Mouse (Mus musculus) neural tube, embryonic 14.5 days (tissue): ENCODE measurements around the gene Brinp2. TPM values are rescaled to one million over a fixed set of nuclear protein-coding genes. Genes with fewer than 3 reads are reported as not detected.

Source experiments
- ATAC-seq: fragments of 200-750 bp; cut with Nextera tagmentation; 2 replicates; pipeline ENCODE4 v1.8.0; 2017; ENCODE audit warnings: low read depth, mild to moderate bottlenecking, moderate TSS enrichment, moderate library complexity
- H3K27ac ChIP-seq: fragments of 300-500 bp; sonication (generic); 2 replicates; pipeline ENCODE4 v1.5.1; 2014; ENCODE audit warnings: low read depth, mild to moderate bottlenecking, control low read depth, low read length, moderate library complexity, mixed read lengths
- H3K27me3 ChIP-seq: fragments of 300-500 bp; sonication (generic); 2 replicates; pipeline ENCODE4 v1.6.1; 2014; ENCODE audit warnings: low read length; ENCODE audit not compliant: control insufficient read depth, insufficient read depth
- H3K36me3 ChIP-seq: fragments of 300-500 bp; sonication (generic); 2 replicates; pipeline ENCODE4 v1.6.1; 2014; ENCODE audit warnings: low read length, mixed read lengths; ENCODE audit not compliant: control insufficient read depth, insufficient read depth
- H3K4me1 ChIP-seq: fragments of 300-500 bp; sonication (generic); 2 replicates; pipeline ENCODE4 v1.6.1; 2014; ENCODE audit warnings: low read length; ENCODE audit not compliant: control insufficient read depth, insufficient read depth
- H3K4me2 ChIP-seq: fragments of 300-500 bp; sonication (generic); 2 replicates; pipeline ENCODE4 v1.6.1; 2014; ENCODE audit warnings: mild to moderate bottlenecking, low read depth, low read length, control low read depth
- H3K4me3 ChIP-seq: fragments of 300-500 bp; sonication (generic); 2 replicates; pipeline ENCODE4 v1.5.1; 2014; ENCODE audit warnings: low read depth, low read length, control low read depth, mixed read lengths
- H3K9ac ChIP-seq: fragments of 300-500 bp; sonication (generic); replicated peaks from 2 replicates; pipeline ENCODE4 v1.6.1; 2014; ENCODE audit warnings: low read depth, mild to moderate bottlenecking, control low read depth, low read length, mixed read lengths
- H3K9me3 ChIP-seq: fragments of 300-500 bp; sonication (generic); 2 replicates; pipeline ENCODE4 v1.6.1; 2016; ENCODE audit warnings: low read length; ENCODE audit not compliant: control insufficient read depth
- WGBS: fragments of 180-500 bp; shearing (Covaris S2); extraction: QIAGEN DNeasy Blood & Tissue Kit; methylation state at CpG from one replicate; pipeline ENCODE4 v1.1.7; 2014; 5-methylcytosine and 5-hydroxymethylcytosine counted together
- polyA plus RNA-seq: library from polyadenylated mRNA; unstranded; fragments of >200 nt; fragmentation: Nextera tagmentation; extraction: Ambion mirVana; gene quantifications from 2 replicates; pipeline ENCODE4 v1.2.1, GENCODE M21; 2014

Brinp2 gene
- polyA plus RNA-seq, 1 experiment from 2014 or later: 25.9 TPM

DNA sequence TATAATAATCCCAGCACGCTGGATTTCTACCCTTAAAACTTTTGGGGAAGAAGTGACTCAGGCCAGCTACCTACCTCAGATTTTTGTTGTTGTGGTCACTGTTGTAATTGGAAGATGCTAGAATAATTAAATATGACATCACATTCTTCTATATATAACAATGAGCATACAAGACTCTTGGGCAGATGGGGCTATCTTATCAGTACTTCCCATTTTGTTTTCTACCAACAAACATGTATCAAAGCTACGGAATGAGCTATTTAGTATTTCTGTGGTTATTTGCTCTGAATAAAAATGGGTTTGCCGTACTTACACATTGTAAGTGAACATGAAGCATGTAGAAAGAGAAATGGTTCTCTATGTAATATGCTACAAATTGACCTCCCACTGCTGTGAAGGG lies 112.1 kb downstream of the Brinp2 start:
- H3K27ac ChIP-seq: no peak overlapping the region
- 97% methylated on average over 3 of the region's 3 CpGs for WGBS
- H3K4me1 ChIP-seq: no peaks in the 10 kb centered on the region
- H3K4me3 ChIP-seq: no peak overlapping the region
- no peaks in the 10 kb centered on the region for H3K9me3 ChIP-seq
- H3K9ac ChIP-seq: no peak overlapping the region
- no peaks in the 10 kb centered on the region for H3K27me3 ChIP-seq
- no peak overlapping the region for H3K4me2 ChIP-seq
- no peak for ATAC-seq
- H3K36me3 ChIP-seq: peaks cover 3% of the 10 kb centered on the region; the same call in 1 of the 2 replicates

DNA sequence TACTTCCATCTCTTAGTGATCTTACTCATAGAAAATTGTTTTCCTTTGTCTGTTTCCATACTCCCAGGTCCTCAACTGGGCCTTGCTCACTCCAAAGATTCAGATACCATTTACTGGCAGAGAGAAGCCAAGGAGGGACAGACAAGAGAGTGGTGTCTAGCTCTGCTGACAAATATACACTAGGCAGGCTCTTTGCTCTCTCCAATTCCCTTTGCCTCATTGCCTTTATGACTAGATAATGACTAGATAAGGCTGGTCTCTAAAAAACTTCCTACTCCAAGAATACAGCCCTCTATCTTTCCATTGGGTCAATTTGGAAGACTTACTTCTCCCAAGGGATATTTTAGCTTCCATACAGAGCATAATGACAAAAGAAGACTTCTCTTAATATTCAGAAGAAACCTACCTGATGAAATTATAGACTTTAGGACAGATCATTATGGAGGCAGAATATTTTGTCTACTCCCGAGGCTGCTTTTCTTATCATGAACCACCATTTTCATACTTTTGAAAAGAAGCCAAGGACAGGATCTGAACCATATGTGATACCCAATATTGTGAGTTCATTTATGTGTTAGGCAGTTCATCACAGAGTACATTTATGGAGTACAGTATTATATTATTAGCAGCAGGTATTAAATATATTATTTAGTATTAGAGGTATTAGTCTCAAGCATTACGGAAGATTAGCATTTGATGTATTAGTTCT lies 114.1 kb downstream of the Brinp2 start:
- Histone ChIP-seq H3K9ac (no peak overlapping the region), H3K27ac (no peak overlapping the region), H3K36me3 (no peaks in the 10 kb centered on the region), H3K9me3 (no peaks in the 10 kb centered on the region), H3K4me2 (no peak overlapping the region), H3K27me3 (no peaks in the 10 kb centered on the region), H3K4me3 (no peak overlapping the region), H3K4me1 (no peaks in the 10 kb centered on the region)
- WGBS: 91% methylated on average over 2 of the region's 2 CpGs
- ATAC-seq: no peak

DNA sequence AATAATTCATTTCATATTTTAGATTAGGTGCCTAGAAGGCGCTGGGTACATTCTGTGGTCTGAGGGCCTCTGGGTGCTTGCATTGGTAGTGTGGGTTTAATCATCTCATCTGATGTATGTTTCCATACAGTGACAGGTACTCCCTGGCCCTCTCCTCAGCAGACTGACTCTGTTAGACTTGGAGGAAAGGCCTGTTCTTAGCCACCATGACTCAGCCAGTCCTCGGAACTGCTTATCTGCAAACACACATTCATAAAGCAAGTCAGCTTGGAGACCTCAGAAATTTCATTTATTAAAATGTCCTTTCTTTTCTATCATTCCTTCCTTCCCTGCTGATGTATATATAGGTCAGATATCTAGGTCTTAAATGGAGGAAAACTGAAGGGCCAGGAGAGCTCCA lies 116.3 kb downstream of the Brinp2 start:
- no peak for ATAC-seq
- no peak overlapping the region for H3K4me3 ChIP-seq
- no peaks in the 10 kb centered on the region for H3K36me3 ChIP-seq
- no peak overlapping the region for H3K4me2 ChIP-seq
- no peak overlapping the region for H3K27ac ChIP-seq
- H3K9ac ChIP-seq: no peak overlapping the region
- H3K9me3 ChIP-seq: no peaks in the 10 kb centered on the region
- no peaks in the 10 kb centered on the region for H3K27me3 ChIP-seq
- H3K4me1 ChIP-seq: no peaks in the 10 kb centered on the region
- 91% methylated on average over 2 of the region's 2 CpGs for WGBS

DNA sequence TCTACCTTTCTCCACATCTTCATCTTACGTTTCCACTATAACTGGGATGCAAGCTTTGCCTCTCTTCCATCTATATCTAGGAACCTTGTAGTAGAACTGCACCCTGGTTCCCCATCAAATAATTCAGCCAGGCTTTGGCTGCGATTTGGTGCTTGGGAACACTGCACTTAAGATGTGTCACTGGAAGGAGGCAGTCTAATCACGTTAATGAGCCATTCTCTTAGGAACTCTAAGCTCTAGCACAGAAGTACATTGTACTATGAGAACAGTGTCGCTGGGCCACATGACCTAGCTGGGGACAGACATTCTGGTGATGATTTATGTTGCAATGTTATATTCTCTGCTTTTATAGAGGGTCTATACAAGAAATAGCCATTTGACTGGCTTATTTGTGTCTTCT lies 117.4 kb downstream of the Brinp2 start:
- WGBS: 46% methylated on average over 4 of the region's 4 CpGs
- no peak for ATAC-seq

DNA sequence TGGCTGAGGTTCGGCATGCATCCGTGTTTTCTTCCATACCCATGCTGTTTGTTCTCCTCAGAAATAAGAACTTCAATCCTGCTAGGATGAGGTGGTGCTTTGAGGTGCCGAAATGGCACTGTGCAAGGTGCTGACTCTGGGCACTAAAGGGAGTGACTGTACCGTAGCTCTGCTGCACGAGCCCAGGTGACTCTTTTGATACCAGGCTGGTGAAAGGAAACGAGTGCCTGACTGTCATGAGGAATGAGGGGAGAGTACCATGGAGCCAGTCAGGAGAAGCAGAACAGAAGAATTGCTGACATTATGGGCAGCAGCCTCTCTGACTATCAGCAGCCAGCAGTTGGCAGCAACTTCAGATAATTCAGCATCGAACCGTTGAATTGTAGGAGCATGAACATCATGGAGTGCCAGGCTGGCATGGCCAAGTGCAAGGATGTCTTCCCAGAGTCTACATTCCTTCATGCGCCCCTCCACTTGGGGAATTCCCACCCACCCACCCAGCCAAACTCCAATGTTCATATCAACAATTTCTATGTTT lies 127.4 kb downstream of the Brinp2 start:
- Histone ChIP-seq H3K36me3 (no peaks in the 10 kb centered on the region), H3K27ac (no peak overlapping the region), H3K9me3 (no peaks in the 10 kb centered on the region), H3K4me2 (no peak overlapping the region), H3K9ac (no peak overlapping the region), H3K4me1 (no peaks in the 10 kb centered on the region), H3K4me3 (no peak overlapping the region), H3K27me3 (no peaks in the 10 kb centered on the region)
- 91% methylated on average over 9 of the region's 9 CpGs for WGBS
- ATAC-seq: no peak

More for the DNA sequence above, 117.4 kb downstream of the Brinp2 start:
- Histone ChIP-seq H3K27me3 (no peaks in the 10 kb centered on the region), H3K4me3 (no peak overlapping the region), H3K4me2 (no peak overlapping the region), H3K4me1 (no peaks in the 10 kb centered on the region), H3K9ac (no peak overlapping the region), H3K27ac (no peak overlapping the region), H3K36me3 (no peaks in the 10 kb centered on the region), H3K9me3 (no peaks in the 10 kb centered on the region)

DNA sequence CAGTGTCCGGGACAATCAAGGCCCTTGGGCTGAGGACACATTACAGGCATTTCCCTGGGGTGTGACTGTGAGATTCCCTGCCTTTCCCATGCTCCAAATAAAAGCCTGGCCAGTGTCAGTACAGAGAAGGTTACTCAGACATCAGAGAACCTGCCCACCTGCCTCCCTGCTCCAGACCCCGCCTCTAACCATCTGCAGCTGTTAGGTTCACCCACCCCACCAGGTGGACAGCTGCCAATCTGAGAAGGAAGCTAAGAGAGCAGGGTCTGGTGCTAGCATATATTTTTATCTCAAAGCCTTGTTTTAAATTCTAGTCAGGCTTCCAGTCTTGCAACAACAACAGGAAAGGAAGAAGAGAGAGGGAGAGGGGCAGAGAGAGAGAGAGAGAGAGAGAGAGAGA lies 128.9 kb downstream of the Brinp2 start:
- Histone ChIP-seq H3K9ac (no peak overlapping the region), H3K4me2 (no peak overlapping the region), H3K4me3 (no peak overlapping the region), H3K27me3 (no peaks in the 10 kb centered on the region), H3K36me3 (no peaks in the 10 kb centered on the region), H3K27ac (no peak overlapping the region), H3K9me3 (no peaks in the 10 kb centered on the region), H3K4me1 (no peaks in the 10 kb centered on the region)
- WGBS: 63% methylated on average over 2 of the region's 2 CpGs
- no peak for ATAC-seq

DNA sequence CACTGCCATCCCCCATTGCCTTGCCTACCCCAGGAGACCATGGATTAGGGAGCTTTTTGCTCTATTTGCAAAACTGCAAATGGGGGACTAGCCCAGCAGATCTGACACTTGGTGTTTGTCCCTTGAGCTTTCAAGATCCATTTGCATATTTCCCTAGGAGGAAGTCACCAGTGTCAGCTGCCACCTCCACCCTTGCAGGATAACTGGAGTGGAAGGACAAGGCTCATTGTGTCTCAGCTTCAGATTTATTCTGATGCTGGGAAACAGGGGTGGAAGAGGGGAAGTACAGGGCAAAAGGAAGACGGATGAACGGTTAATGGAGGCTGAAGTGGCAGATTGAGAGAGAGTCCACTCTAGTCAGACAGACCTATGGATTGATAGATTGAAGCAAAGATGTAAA lies 129.4 kb downstream of the Brinp2 start:
- 24% methylated on average over 2 of the region's 2 CpGs for WGBS
- Histone ChIP-seq H3K27ac (no peak overlapping the region), H3K27me3 (no peaks in the 10 kb centered on the region), H3K36me3 (no peaks in the 10 kb centered on the region), H3K4me1 (no peaks in the 10 kb centered on the region), H3K9me3 (no peaks in the 10 kb centered on the region), H3K4me2 (no peak overlapping the region), H3K4me3 (no peak overlapping the region), H3K9ac (no peak overlapping the region)
- no peak for ATAC-seq

DNA sequence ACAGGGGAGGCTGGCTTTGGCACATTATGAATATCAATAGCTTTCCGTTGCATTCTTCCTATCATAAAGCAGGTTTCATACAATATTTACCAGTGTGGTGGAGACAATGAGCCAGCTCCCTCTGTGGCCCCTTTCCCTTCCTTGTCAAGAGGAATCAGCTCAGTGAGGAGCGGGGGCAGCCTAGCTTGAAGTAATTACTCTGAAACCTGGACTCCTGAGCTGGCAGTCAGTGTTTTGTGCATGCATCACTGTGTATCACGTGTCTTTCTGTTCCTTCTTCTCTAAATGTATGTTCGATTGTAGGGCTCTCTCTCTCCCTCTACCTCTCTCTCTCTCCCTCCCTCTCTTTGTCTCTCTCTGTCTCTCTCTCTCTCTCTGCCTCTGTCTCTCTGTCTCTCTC lies 135.1 kb downstream of the Brinp2 start:
- Histone ChIP-seq H3K27ac (no peak overlapping the region), H3K36me3 (no peaks in the 10 kb centered on the region), H3K9ac (no peak overlapping the region), H3K9me3 (no peaks in the 10 kb centered on the region), H3K27me3 (no peaks in the 10 kb centered on the region), H3K4me1 (peaks cover 7% of the 10 kb centered on the region), H3K4me3 (no peak overlapping the region), H3K4me2 (no peak overlapping the region)
- 36% methylated on average over 4 of the region's 4 CpGs for WGBS
- ATAC-seq: no peak

DNA sequence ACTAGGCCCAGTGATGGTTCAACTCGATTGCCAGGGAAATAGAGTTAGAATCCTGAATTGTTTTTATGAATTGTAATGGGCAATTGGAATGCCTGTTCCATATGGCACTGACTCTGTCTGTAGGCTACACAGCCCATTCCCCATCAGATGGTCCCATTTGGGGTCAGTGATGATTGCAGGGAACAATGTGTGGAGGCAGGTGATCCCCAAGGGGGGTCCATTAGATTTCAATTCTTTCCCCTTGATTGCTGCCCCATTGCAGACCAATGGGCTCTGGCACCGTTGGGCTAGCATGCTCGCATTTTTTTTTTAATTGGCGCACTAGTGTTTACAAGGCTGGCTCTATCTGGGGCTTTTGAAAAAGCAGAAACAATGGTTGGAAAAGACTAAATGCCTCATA lies 136.0 kb downstream of the Brinp2 start:
- 49% methylated on average over 4 of the region's 4 CpGs for WGBS
- H3K4me3 ChIP-seq: no peak overlapping the region
- no peaks in the 10 kb centered on the region for H3K9me3 ChIP-seq
- no peak overlapping the region for H3K9ac ChIP-seq
- no peaks in the 10 kb centered on the region for H3K27me3 ChIP-seq
- peaks cover 7% of the 10 kb centered on the region for H3K4me1 ChIP-seq
- H3K27ac ChIP-seq: no peak overlapping the region
- no peak overlapping the region for H3K4me2 ChIP-seq
- no peak for ATAC-seq
- no peaks in the 10 kb centered on the region for H3K36me3 ChIP-seq
